Comparison of ENCODE assay signal across 19 mouse cellular contexts in the genomic region with DNA sequence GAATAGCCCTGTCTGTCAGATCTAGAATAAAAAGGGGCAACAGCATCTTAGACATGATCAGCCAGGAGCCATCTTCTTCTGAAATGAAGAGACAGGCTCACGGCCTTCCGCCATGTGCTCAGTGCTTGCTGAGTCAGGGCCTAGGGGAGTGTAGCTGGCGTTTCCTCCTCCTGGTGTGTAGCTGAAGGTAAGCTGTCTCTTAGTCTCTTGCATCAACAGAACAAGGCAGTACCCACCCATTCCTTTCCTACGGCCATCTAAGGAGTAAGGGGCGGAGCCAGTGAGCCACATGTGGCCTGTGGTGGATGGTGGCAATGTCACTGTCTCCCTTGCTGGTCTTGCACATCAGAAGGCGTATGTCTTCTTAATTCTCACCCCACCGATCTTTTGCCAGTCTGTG. TPM values are rescaled to one million over a fixed set of nuclear protein-coding genes. Genes with fewer than 3 reads are reported as not detected.
A peak's percentile ranks its signal among the peaks of the same experiment; 100 is the strongest.
DNase-seq lines count a peak whose midpoint lies in the region; ATAC-seq and TF ChIP-seq lines count a peak whose summit lies in the region.
"Had no signal": no experiment of that assay in that cellular context is flagged by ENCODE, and none has a peak within 500 bp of the region (broad histone marks: within the 10 kb centered on the region; RNA-seq: fewer than 3 reads in every experiment).

No protein-coding gene starts in this region.

- H3K27me3 ChIP-seq in E14TG2a.4 (ENCODE audit: insufficient read depth, low read length) (0 out of 2 replicates have a peak, but pooled peaks cover 6% of the 10 kb centered on the region), G1E (ENCODE audit: insufficient read depth, low read length) (no peaks in the 10 kb centered on the region)
- no peaks in the 10 kb centered on the region for H3K27me3 ChIP-seq in intestine, postnatal 0 days (replicated peaks; ENCODE audit: control insufficient read depth, insufficient read depth, low read length)
- no peaks in the 10 kb centered on the region for H3K27me3 ChIP-seq in forebrain, embryonic 10.5 days (ENCODE audit: poor library complexity, severe bottlenecking)
- no peaks in the 10 kb centered on the region for H3K27me3 ChIP-seq in forebrain, embryonic 13.5 days
- H3K27me3 ChIP-seq: embryonic facial prominence, embryonic 15.5 days; forebrain, embryonic 15.5 days; heart, embryonic 13.5 days; neural tube, embryonic 12.5 days had no signal

- no peaks in the 10 kb centered on the region for H3K9me3 ChIP-seq in E14TG2a.4 (ENCODE audit: low read length)
- H3K9me3 ChIP-seq in G1E (replicated peaks) = no peaks in the 10 kb centered on the region
- H3K9me3 ChIP-seq in intestine, postnatal 0 days (ENCODE audit: control insufficient read depth) = no peaks in the 10 kb centered on the region
- no peaks in the 10 kb centered on the region for H3K9me3 ChIP-seq in forebrain, embryonic 10.5 days
- H3K9me3 ChIP-seq in forebrain, embryonic 13.5 days (replicated peaks) = no peaks in the 10 kb centered on the region
- H3K9me3 ChIP-seq: embryonic facial prominence, embryonic 15.5 days; forebrain, embryonic 15.5 days; heart, embryonic 13.5 days; neural tube, embryonic 12.5 days had no signal

- peak; percentile 54 for ATAC-seq in G1E (ENCODE audit: extremely low read depth, insufficient number of reproducible peaks, low FRiP score, poor library complexity, severe bottlenecking)
- ATAC-seq in intestine, postnatal 0 days = no peak
- peak; percentile 40; the same call in 1 of the 2 replicates for ATAC-seq in megakaryocyte, adult 5-6 weeks (ENCODE audit: poor library complexity, severe bottlenecking)
- ATAC-seq in forebrain, embryonic 13.5 days = no peak
- ATAC-seq: forebrain, embryonic 15.5 days had no signal

- TF ChIP-seq CTCF in E14TG2a.4 (conservative IDR thresholded peaks at IDR 0.05; ENCODE audit: low read length) (no peak), G1E (IDR thresholded peaks at IDR 0.05; ENCODE audit: low read depth, low read length) (no peak)
- no peak for TF ChIP-seq CTCF in intestine, postnatal 0 days (IDR thresholded peaks at IDR 0.05; ENCODE audit: low read depth)

- DNase-seq in G1E (ENCODE audit: low spot score) = peak; percentile 49
- no peak for DNase-seq in embryo, embryonic 10 days (ENCODE audit: low spot score)
- DNase-seq in forebrain, embryonic 10.5 days (ENCODE audit: extremely low spot score, low spot score) = no peak
- DNase-seq: adrenal gland, adult 2 months; cerebellum, adult 18-20 months; layer of hippocampus, adult 9-11 months; lung, adult 18-20 months; right cerebral cortex, postnatal 25 days; thymus, adult 2 months had no signal

- peak overlapping the region; percentile 41; the same call in 1 of the 2 replicates for H3K27ac ChIP-seq in intestine, postnatal 0 days (ENCODE audit: low read depth, low read length)
- H3K27ac ChIP-seq in forebrain, embryonic 10.5 days = no peak overlapping the region; the same call in 1 of the 2 replicates
- no peak overlapping the region for H3K27ac ChIP-seq in forebrain, embryonic 13.5 days
- H3K27ac ChIP-seq: embryonic facial prominence, embryonic 15.5 days; forebrain, embryonic 15.5 days; heart, embryonic 13.5 days; kidney, postnatal 0 days; macrophage; neural tube, embryonic 12.5 days had no signal

- H3K4me1 ChIP-seq in E14TG2a.4 (replicated peaks; ENCODE audit: low read depth, low read length) (peaks cover 91% of the 10 kb centered on the region), G1E (ENCODE audit: insufficient read depth, low read depth, low read length) (peaks cover 86% of the 10 kb centered on the region)
- peaks cover 7% of the 10 kb centered on the region; the same call in 1 of the 2 replicates for H3K4me1 ChIP-seq in intestine, postnatal 0 days (replicated peaks; ENCODE audit: control insufficient read depth, insufficient read depth, low read length)
- peaks cover 42% of the 10 kb centered on the region for H3K4me1 ChIP-seq in forebrain, embryonic 10.5 days
- H3K4me1 ChIP-seq in forebrain, embryonic 13.5 days = peaks cover 45% of the 10 kb centered on the region

- peak overlapping the region; percentile 32; the same call in 1 of the 2 replicates for H3K4me3 ChIP-seq in E14TG2a.4 (replicated peaks; ENCODE audit: low read length)
- no peak overlapping the region; the same call in 1 of the 2 replicates for H3K4me3 ChIP-seq in G1E (ENCODE audit: low read depth, low read length)
- H3K4me3 ChIP-seq in intestine, postnatal 0 days (ENCODE audit: low read depth, low read length) = no peak overlapping the region
- H3K4me3 ChIP-seq in forebrain, embryonic 10.5 days = no peak overlapping the region
- H3K4me3 ChIP-seq in forebrain, embryonic 13.5 days = no peak overlapping the region
- H3K4me3 ChIP-seq: embryonic facial prominence, embryonic 15.5 days; forebrain, embryonic 15.5 days; heart, embryonic 13.5 days; neural tube, embryonic 12.5 days had no signal

- no peak overlapping the region for H3K9ac ChIP-seq in intestine, postnatal 0 days (ENCODE audit: low read depth, low read length)
- no peak overlapping the region for H3K9ac ChIP-seq in forebrain, embryonic 13.5 days
- H3K9ac ChIP-seq: embryonic facial prominence, embryonic 15.5 days; forebrain, embryonic 15.5 days; heart, embryonic 13.5 days; neural tube, embryonic 12.5 days had no signal

- H3K4me2 ChIP-seq in intestine, postnatal 0 days (replicated peaks; ENCODE audit: low read depth) = no peak overlapping the region
- H3K4me2 ChIP-seq in forebrain, embryonic 13.5 days = no peak overlapping the region
- H3K4me2 ChIP-seq: embryonic facial prominence, embryonic 15.5 days; forebrain, embryonic 15.5 days; heart, embryonic 13.5 days; neural tube, embryonic 12.5 days had no signal

- WGBS in intestine, postnatal 0 days = 52% methylated on average over 7 of the region's 7 CpGs
- WGBS in forebrain, embryonic 10.5 days = 87% methylated on average over 7 of the region's 7 CpGs
- WGBS in forebrain, embryonic 13.5 days = 89% methylated on average over 7 of the region's 7 CpGs

- H3K36me3 ChIP-seq in E14TG2a.4 (ENCODE audit: insufficient read depth, low read length) (peaks cover 15% of the 10 kb centered on the region), G1E (replicated peaks) (peaks cover 80% of the 10 kb centered on the region)
- no peaks in the 10 kb centered on the region for H3K36me3 ChIP-seq in intestine, postnatal 0 days (ENCODE audit: control insufficient read depth, insufficient read depth)
- H3K36me3 ChIP-seq in forebrain, embryonic 10.5 days (replicated peaks) = peaks cover 35% of the 10 kb centered on the region
- H3K36me3 ChIP-seq in forebrain, embryonic 13.5 days (ENCODE audit: poor library complexity, severe bottlenecking) = peaks cover 4% of the 10 kb centered on the region; the same call in 1 of the 2 replicates
- H3K36me3 ChIP-seq: embryonic facial prominence, embryonic 15.5 days; forebrain, embryonic 15.5 days; heart, embryonic 13.5 days; neural tube, embryonic 12.5 days had no signal

RNA-seq across cellular contexts. Expression of a gene that starts 5.7 kb away (rescaled TPM):
- 64.0 and 74.2 TPM in 2 replicates for total RNA-seq in G1E (2014; fragmentation: Nextera tagmentation)
- 53.4 and 58.6 TPM in 2 replicates for total RNA-seq in G1E (2017)
- 12.8 and 13.7 TPM in 2 replicates for polyA plus RNA-seq in G1E (2012)
- polyA plus RNA-seq in intestine, postnatal 0 days (2015; fragmentation: Nextera tagmentation; extraction: Ambion mirVana) = 31.1 TPM in 2 replicates
- 6.6 and 9.1 TPM in 2 replicates for total RNA-seq in megakaryocyte, adult 5-6 weeks (2015)
- 12.8 and 15.1 TPM in 2 replicates for total RNA-seq in megakaryocyte, adult 5-6 weeks (2017)
- 39.0 and 41.5 TPM in 2 replicates for polyA plus RNA-seq in forebrain, embryonic 10.5 days (2016; fragmentation: Nextera tagmentation; extraction: Ambion mirVana)
- 22.8 and 23.3 TPM in 2 replicates for polyA plus RNA-seq in forebrain, embryonic 13.5 days (2015; fragmentation: Nextera tagmentation; extraction: Ambion mirVana)

RNA-seq across cellular contexts. Expression of a gene that starts 39.5 kb away (rescaled TPM):
- total RNA-seq in G1E (2014; fragmentation: Nextera tagmentation) = 27.6 and 40.9 TPM in 2 replicates
- total RNA-seq in G1E (2017) = 14.7 and 16.7 TPM in 2 replicates
- polyA plus RNA-seq in G1E (2012) = 20.5 and 27.5 TPM in 2 replicates
- 8.1 and 8.3 TPM in 2 replicates for polyA plus RNA-seq in intestine, postnatal 0 days (2015; fragmentation: Nextera tagmentation; extraction: Ambion mirVana)
- total RNA-seq in megakaryocyte, adult 5-6 weeks (2015) = 27.2 and 37.1 TPM in 2 replicates
- 25.0 and 26.0 TPM in 2 replicates for total RNA-seq in megakaryocyte, adult 5-6 weeks (2017)
- polyA plus RNA-seq in forebrain, embryonic 10.5 days (2016; fragmentation: Nextera tagmentation; extraction: Ambion mirVana) = 4.5 and 6.1 TPM in 2 replicates
- polyA plus RNA-seq in forebrain, embryonic 13.5 days (2015; fragmentation: Nextera tagmentation; extraction: Ambion mirVana) = 3.1 and 3.5 TPM in 2 replicates

Comparison
In these comparisons a context has a peak if more than half of its experiments do, and no peak if none do; other contexts are left out.
1. ATAC-seq: peak in G1E (single experiment) and megakaryocyte, adult 5-6 weeks (single experiment); none in intestine, postnatal 0 days (single experiment) and forebrain, embryonic 13.5 days (single experiment).